Mouse (Mus musculus) thymus, adult 2 months (tissue): ENCODE measurements around the gene Scgb1c1.

ENCODE experiments used
- CTCF ChIP-seq: fragments of 200-500 bp; IDR thresholded peaks from 2 replicates; pipeline ENCODE4 v1.5.1; 2012; ENCODE audit warnings: mild to moderate bottlenecking, control low read depth, low read length, moderate library complexity, borderline replicate concordance; ENCODE audit not compliant: control insufficient read depth, poor library complexity, insufficient read depth; ENCODE audit errors: extremely low read depth
- POLR2A ChIP-seq: fragments of 200-500 bp; IDR thresholded peaks from 2 replicates; pipeline ENCODE4 v1.6.1; 2012; ENCODE audit warnings: mild to moderate bottlenecking, low read length, control low read depth, moderate library complexity; ENCODE audit not compliant: control insufficient read depth, poor library complexity, insufficient read depth; ENCODE audit errors: extremely low read depth

DNA sequence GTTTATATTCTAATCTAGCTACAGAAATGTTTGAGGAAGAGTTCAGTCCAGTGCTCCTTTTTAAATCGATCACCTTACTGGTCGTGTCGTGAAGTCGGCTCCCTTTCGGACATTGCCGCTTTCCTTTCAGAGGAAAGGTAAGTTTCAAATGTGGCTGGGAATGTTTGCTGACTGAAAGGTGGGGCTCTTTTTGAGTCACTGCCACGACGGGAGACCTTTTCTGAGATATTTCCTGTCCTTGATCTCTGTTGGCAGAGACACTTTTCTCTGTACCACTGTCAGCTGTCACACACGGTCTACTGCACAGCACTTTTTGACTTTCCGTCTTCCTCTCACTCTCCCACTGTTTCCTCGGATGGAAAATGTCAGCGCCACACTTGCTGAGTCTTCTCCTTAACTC is 32.5 kb upstream of the Scgb1c1 start:
- no peak for TF ChIP-seq CTCF
- TF ChIP-seq POLR2A, result no peak
